Mouse (Mus musculus) Muller cell, postnatal 12 days (primary cell): ENCODE measurements at regions not wholly inside any gene's neighbourhood (a gene's known extent, or its start where the extent isn't known, plus 50 kb on each side); places are given as distances from the start of the nearest gene placed in this dataset.
A peak's percentile ranks its signal among the peaks of the same experiment; 100 is the strongest.

Source experiments
- DNase-seq: peaks from one replicate; pipeline ENCODE4 v3.0.0-alpha.2; 2015; ENCODE audit errors: inconsistent ontology term

- no peak for DNase-seq
These were observed 63.4 kb downstream of the Irx2 start for GRCm38 (mm10) chr13:72691783-72692729.

GRCm38 (mm10) chr13:72707469-72707868, 78.8 kb downstream of the Irx2 start:
- no peak for DNase-seq

GRCm38 (mm10) chr13:72708728-72709127, 80.1 kb downstream of the Irx2 start:
- no peak for DNase-seq

GRCm38 (mm10) chr13:72710051-72710450, 81.4 kb downstream of the Irx2 start:
- no peak for DNase-seq

- no peak for DNase-seq
These were observed 82.5 kb downstream of the Irx2 start for GRCm38 (mm10) chr13:72711136-72711535.

GRCm38 (mm10) chr13:72711842-72712330, 83.3 kb downstream of the Irx2 start:
- no peak for DNase-seq

GRCm38 (mm10) chr13:72714793-72715192, 86.2 kb downstream of the Irx2 start:
- no peak for DNase-seq

- DNase-seq, result no peak
These were observed 87.5 kb downstream of the Irx2 start for GRCm38 (mm10) chr13:72715959-72716680.

- peak; percentile 3 for DNase-seq
These were observed 98.5 kb downstream of the Irx2 start for GRCm38 (mm10) chr13:72727126-72727525.

GRCm38 (mm10) chr13:72735916-72736315, 107.3 kb downstream of the Irx2 start:
- DNase-seq, result no peak

GRCm38 (mm10) chr13:72736992-72737391, 108.4 kb downstream of the Irx2 start:
- no peak for DNase-seq

- no peak for DNase-seq
These were observed 118.6 kb downstream of the Irx2 start for GRCm38 (mm10) chr13:72747187-72747586.

- DNase-seq, result no peak
These were observed 126.4 kb downstream of the Irx2 start for GRCm38 (mm10) chr13:72755036-72755435.

GRCm38 (mm10) chr13:72762481-72762880, 133.9 kb downstream of the Irx2 start:
- no peak for DNase-seq

- DNase-seq, result no peak
These were observed 134.7 kb downstream of the Irx2 start for GRCm38 (mm10) chr13:72763337-72763736.

- DNase-seq, result no peak
These were observed 138.7 kb downstream of the Irx2 start for GRCm38 (mm10) chr13:72767306-72767705.

- DNase-seq, result no peak
These were observed 140.5 kb downstream of the Irx2 start for GRCm38 (mm10) chr13:72769007-72769595.

GRCm38 (mm10) chr13:72783026-72783726, 154.6 kb downstream of the Irx2 start:
- DNase-seq, result no peak

- no peak for DNase-seq
These were observed 155.1 kb downstream of the Irx2 start for GRCm38 (mm10) chr13:72783727-72784070.

GRCm38 (mm10) chr13:72792695-72793094, 164.1 kb downstream of the Irx2 start:
- no peak for DNase-seq

- peak; percentile 62 for DNase-seq
These were observed 171.4 kb downstream of the Irx2 start for GRCm38 (mm10) chr13:72800021-72800420.

GRCm38 (mm10) chr13:72800546-72800945, 171.9 kb downstream of the Irx2 start:
- DNase-seq, result no peak
